ENCODE assay signal across 24 mouse cellular contexts in the genomic region with DNA sequence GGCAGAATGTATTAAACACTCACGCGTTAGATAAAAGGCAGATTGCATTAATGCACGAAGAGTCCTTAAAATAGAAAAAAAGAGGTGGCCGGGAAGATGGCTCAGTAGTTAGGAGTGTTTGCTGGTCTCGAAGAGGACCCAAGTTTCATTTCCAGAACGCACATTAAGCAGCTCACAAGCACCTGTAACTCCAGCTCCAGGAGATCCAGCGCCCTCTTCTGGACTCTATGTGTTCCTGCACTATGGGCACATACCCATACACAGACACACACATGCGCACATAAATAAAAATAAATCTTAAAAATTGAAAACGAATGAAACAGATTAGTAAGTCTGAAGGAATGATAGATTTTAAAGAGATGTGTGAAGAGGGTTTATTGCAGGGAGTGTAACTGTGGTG. TPM values are rescaled to one million over a fixed set of nuclear protein-coding genes. Genes with fewer than 3 reads are reported as not detected.
DNase-seq lines count a peak whose midpoint lies in the region; ATAC-seq and TF ChIP-seq lines count a peak whose summit lies in the region.
"Had no signal": no experiment of that assay in that cellular context is flagged by ENCODE, and none has a peak within 500 bp of the region (broad histone marks: within the 10 kb centered on the region; RNA-seq: fewer than 3 reads in every experiment).

No protein-coding gene starts in this region.

- no peak for ATAC-seq in heart, embryonic 12.5 days (ENCODE audit: insufficient number of reproducible peaks, low FRiP score)
- ATAC-seq in liver, postnatal 0 days = no peak
- ATAC-seq: forebrain, embryonic 15.5 days; hindbrain, embryonic 16.5 days; intestine, embryonic 15.5 days; liver, embryonic 12.5 days had no signal

- H3K27me3 ChIP-seq in heart, embryonic 12.5 days (replicated peaks) = 0 out of 2 replicates have a peak, but pooled peaks cover 4% of the 10 kb centered on the region
- no peaks in the 10 kb centered on the region for H3K27me3 ChIP-seq in liver, postnatal 0 days (ENCODE audit: insufficient read depth, low read length)
- H3K27me3 ChIP-seq: forebrain, embryonic 15.5 days; intestine, embryonic 15.5 days; lung, embryonic 15.5 days; neural tube, embryonic 13.5 days had no signal

- H3K9me3 ChIP-seq in heart, embryonic 12.5 days (replicated peaks) = no peaks in the 10 kb centered on the region; the same call in 1 of the 2 replicates
- no peaks in the 10 kb centered on the region; the same call in 1 of the 2 replicates for H3K9me3 ChIP-seq in liver, postnatal 0 days (ENCODE audit: low read length)
- H3K9me3 ChIP-seq: embryonic facial prominence, embryonic 12.5 days; forebrain, embryonic 15.5 days; hindbrain, embryonic 10.5 days; intestine, embryonic 15.5 days; liver, embryonic 12.5 days; lung, embryonic 15.5 days; midbrain, embryonic 12.5 days; neural tube, embryonic 13.5 days had no signal

- 93% methylated on average over 9 of the region's 9 CpGs for WGBS in heart, embryonic 12.5 days
- WGBS in liver, postnatal 0 days (ENCODE audit: insufficient replicate concordance) = 85% methylated on average over 9 of the region's 9 CpGs

- H3K4me2 ChIP-seq in heart, embryonic 12.5 days = no peak overlapping the region
- no peak overlapping the region for H3K4me2 ChIP-seq in liver, postnatal 0 days (ENCODE audit: low read depth, low read length)
- H3K4me2 ChIP-seq: embryonic facial prominence, embryonic 12.5 days; forebrain, embryonic 15.5 days; intestine, embryonic 15.5 days; limb, embryonic 12.5 days; liver, embryonic 12.5 days; lung, embryonic 15.5 days; midbrain, embryonic 12.5 days; neural tube, embryonic 13.5 days had no signal

- TF ChIP-seq EP300 in liver, postnatal 0 days (IDR thresholded peaks at IDR 0.05; ENCODE audit: low read depth) = no peak

- TF ChIP-seq CTCF in liver, postnatal 0 days (IDR thresholded peaks at IDR 0.05; ENCODE audit: low read depth) = 0 out of 2 replicates have a peak, but pooled peaks have one; percentile 14

- H3K36me3 ChIP-seq in heart, embryonic 12.5 days = no peaks in the 10 kb centered on the region
- H3K36me3 ChIP-seq in liver, postnatal 0 days (replicated peaks; ENCODE audit: insufficient read depth, low read length) = no peaks in the 10 kb centered on the region
- H3K36me3 ChIP-seq: embryonic facial prominence, embryonic 12.5 days; forebrain, embryonic 15.5 days; hindbrain, embryonic 10.5 days; intestine, embryonic 15.5 days; limb, embryonic 12.5 days; liver, embryonic 12.5 days; lung, embryonic 15.5 days; midbrain, embryonic 12.5 days; neural tube, embryonic 13.5 days had no signal

- peak; percentile 60 for DNase-seq in heart, adult 11 months
- DNase-seq in liver, postnatal 0 days = no peak
- DNase-seq in liver (no peak), ES-CJ7 (ENCODE audit: low read depth, low spot score) (peak; percentile 4)
- DNase-seq in testis, postnatal 14 days (ENCODE audit: low spot score) = peak; percentile 15
- no peak for DNase-seq in left cerebral cortex, postnatal 25 days (ENCODE audit: low spot score in 2 of 2)
- DNase-seq: cerebellum, adult 11 months; cerebellum, adult 9-10 months; gastrocnemius, adult 2 months; layer of hippocampus, adult 9-11 months; thymus, adult 18-20 months had no signal

- H3K4me3 ChIP-seq in heart, embryonic 12.5 days = no peak overlapping the region
- no peak overlapping the region for H3K4me3 ChIP-seq in liver, postnatal 0 days (ENCODE audit: low read depth, low read length)
- H3K4me3 ChIP-seq: embryonic facial prominence, embryonic 12.5 days; forebrain, embryonic 15.5 days; gastrocnemius, adult 2 months; hindbrain, embryonic 10.5 days; intestine, embryonic 15.5 days; limb, embryonic 12.5 days; liver, embryonic 12.5 days; lung, embryonic 15.5 days; midbrain, embryonic 12.5 days; neural tube, embryonic 13.5 days had no signal

- no peak overlapping the region for H3K27ac ChIP-seq in heart, embryonic 12.5 days (ENCODE audit: poor library complexity, severe bottlenecking)
- H3K27ac ChIP-seq in liver, postnatal 0 days (ENCODE audit: low read depth) = no peak overlapping the region
- H3K27ac ChIP-seq: embryonic facial prominence, embryonic 12.5 days; forebrain, embryonic 15.5 days; gastrocnemius, adult 2 months; hindbrain, embryonic 10.5 days; intestine, embryonic 15.5 days; limb, embryonic 12.5 days; liver, embryonic 12.5 days; lung, embryonic 15.5 days; midbrain, embryonic 12.5 days; neural tube, embryonic 13.5 days had no signal

- H3K4me1 ChIP-seq in heart, embryonic 12.5 days (replicated peaks) = peaks cover 17% of the 10 kb centered on the region
- H3K4me1 ChIP-seq in liver, postnatal 0 days (ENCODE audit: insufficient read depth) = no peaks in the 10 kb centered on the region
- H3K4me1 ChIP-seq: embryonic facial prominence, embryonic 12.5 days; intestine, embryonic 15.5 days; liver, embryonic 12.5 days; midbrain, embryonic 12.5 days had no signal

- no peak overlapping the region for H3K9ac ChIP-seq in heart, embryonic 12.5 days
- H3K9ac ChIP-seq in liver, postnatal 0 days (replicated peaks) = no peak overlapping the region
- H3K9ac ChIP-seq: embryonic facial prominence, embryonic 12.5 days; forebrain, embryonic 15.5 days; intestine, embryonic 15.5 days; limb, embryonic 12.5 days; liver, embryonic 12.5 days; lung, embryonic 15.5 days; midbrain, embryonic 12.5 days; neural tube, embryonic 13.5 days had no signal

- intact Hi-C loops in left cerebral cortex, postnatal 25 days (cut with DNase I) = no loop called here

RNA-seq across cellular contexts. Expression of gene D7Ertd443e, which starts 29.6 kb away (rescaled TPM):
- polyA plus RNA-seq in heart, embryonic 12.5 days (2016; fragmentation: Nextera tagmentation; extraction: Ambion mirVana) = 0.12 and 0.17 TPM in 2 replicates
- not detected in 2 replicates for polyA plus RNA-seq in liver, postnatal 0 days (2015; fragmentation: Nextera tagmentation; extraction: Ambion mirVana)
- 1 to 10 TPM; 2.0 to 2.8 TPM for total RNA-seq in left cerebral cortex, postnatal 25 days (2021)
- total RNA-seq: gastrocnemius, adult 2 months; megakaryocyte, adult 5-6 weeks had no signal
- polyA plus RNA-seq: forebrain, embryonic 15.5 days; large intestine, adult 2 months; liver, embryonic 12.5 days; midbrain, embryonic 12.5 days had no signal

Comparison
In these comparisons a context has a peak if more than half of its experiments do, and no peak if none do; other contexts are left out.
1. DNase-seq: peak in heart, adult 11 months (single experiment), ES-CJ7 (single experiment) and testis, postnatal 14 days (single experiment); none in liver, postnatal 0 days (single experiment), liver (single experiment) and left cerebral cortex, postnatal 25 days (0 of 2).